Mouse (Mus musculus) G1E (cell line): ENCODE measurements around the gene Strn3.

Experiments used
- CTCF ChIP-seq: IDR thresholded peaks from 2 replicates; pipeline ENCODE4 v1.5.1; 2012; ENCODE audit warnings: low read depth, low read length, inconsistent platforms, mixed read lengths
- POLR2AphosphoS5 ChIP-seq: IDR thresholded peaks from 2 replicates; pipeline ENCODE4 v1.6.1; 2012; ENCODE audit warnings: low read depth, low read length, inconsistent platforms; ENCODE audit not compliant: insufficient replicate concordance

DNA sequence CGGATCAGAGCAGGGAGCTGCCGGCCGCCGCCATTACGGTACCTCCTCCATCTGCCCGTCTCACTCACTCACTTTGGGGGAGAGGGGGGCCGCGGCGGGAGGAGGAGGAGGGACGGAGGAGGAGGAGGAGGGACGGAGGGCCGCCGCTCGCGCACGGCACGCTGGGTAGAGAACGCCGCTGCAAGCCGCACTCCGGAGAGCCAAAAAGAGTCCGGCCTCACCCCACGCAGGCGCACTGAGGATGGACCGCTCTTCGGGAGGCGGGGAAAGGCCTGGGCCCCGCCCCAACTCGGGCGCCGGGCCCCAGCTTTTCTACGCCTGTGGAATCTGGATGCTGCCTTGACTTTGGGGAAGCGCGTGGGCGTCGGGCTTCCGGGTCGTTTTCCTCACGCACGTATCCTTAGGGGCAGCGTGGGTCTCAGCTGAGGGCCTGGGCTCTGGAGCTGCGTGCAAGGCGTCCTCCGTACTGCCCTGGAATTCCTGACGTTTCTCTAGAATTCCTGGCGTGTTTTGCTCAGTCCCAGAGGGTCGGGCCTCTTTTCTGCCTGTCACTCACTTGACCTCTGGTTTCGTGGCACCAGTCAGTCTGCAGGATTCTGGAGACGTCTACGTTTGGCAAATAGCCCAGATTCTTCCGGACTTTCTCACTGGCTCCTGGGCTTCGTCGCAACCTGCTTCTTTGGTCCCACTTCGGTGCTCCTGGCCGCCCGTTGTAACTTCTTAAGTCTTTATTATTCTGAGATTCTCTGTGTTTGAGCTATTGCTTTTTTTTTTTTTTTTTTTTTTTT is at the start of gene Strn3:
- TF ChIP-seq CTCF (no peak), POLR2AphosphoS5 (no peak)
